Mouse (Mus musculus): Measurements from ENCODE around the gene Ttc27.

GRCm38 (mm10) chr17:74705480-74705879 is 12.1 kb upstream of the Ttc27 start:
- no peak for TF ChIP-seq CTCF (conservative IDR thresholded peaks at IDR 0.05; ENCODE audit: insufficient read depth, insufficient read length, low read depth, low read length)
- TF ChIP-seq POLR2A (IDR thresholded peaks at IDR 0.05; ENCODE audit: low read depth, low read length): no peak
